Mouse (Mus musculus) CD4-positive, CD25-positive, alpha-beta regulatory T cell, adult 2 months (primary cell): ENCODE measurements at regions not wholly inside any gene's neighbourhood (a gene's known extent, or its start where the extent isn't known, plus 50 kb on each side); places are given as distances from the start of the nearest gene placed in this dataset.

Experiments used
- DNase-seq: peaks from one replicate; pipeline ENCODE4 v3.0.0-alpha.2; 2012; ENCODE audit warnings: low read depth, low spot score

GRCm38 (mm10) chr6:16365450-16365849, 532.8 kb downstream of the Tfec start:
- DNase-seq: no peak

GRCm38 (mm10) chr6:16362057-16362456, 536.2 kb downstream of the Tfec start:
- no peak for DNase-seq

GRCm38 (mm10) chr6:16359881-16360711, 538.1 kb downstream of the Tfec start:
- peak; percentile 71 for DNase-seq

GRCm38 (mm10) chr6:16359464-16359863, 538.8 kb downstream of the Tfec start:
- peak; percentile 16 for DNase-seq

- DNase-seq: no peak
These were observed 564.6 kb downstream of the Tfec start for GRCm38 (mm10) chr6:16333638-16334037.

GRCm38 (mm10) chr6:16314305-16315010, 583.8 kb downstream of the Tfec start:
- no peak for DNase-seq

GRCm38 (mm10) chr6:16312915-16313314, 585.3 kb downstream of the Tfec start:
- DNase-seq: no peak

- no peak for DNase-seq
These were observed 563.0 kb downstream of the Mdfic start for GRCm38 (mm10) chr6:16283328-16284072.

GRCm38 (mm10) chr6:16281938-16282337, 561.5 kb downstream of the Mdfic start:
- no peak for DNase-seq
